Mouse (Mus musculus): ENCODE data around the gene Hcfc1r1.

Hcfc1r1 gene

DNA sequence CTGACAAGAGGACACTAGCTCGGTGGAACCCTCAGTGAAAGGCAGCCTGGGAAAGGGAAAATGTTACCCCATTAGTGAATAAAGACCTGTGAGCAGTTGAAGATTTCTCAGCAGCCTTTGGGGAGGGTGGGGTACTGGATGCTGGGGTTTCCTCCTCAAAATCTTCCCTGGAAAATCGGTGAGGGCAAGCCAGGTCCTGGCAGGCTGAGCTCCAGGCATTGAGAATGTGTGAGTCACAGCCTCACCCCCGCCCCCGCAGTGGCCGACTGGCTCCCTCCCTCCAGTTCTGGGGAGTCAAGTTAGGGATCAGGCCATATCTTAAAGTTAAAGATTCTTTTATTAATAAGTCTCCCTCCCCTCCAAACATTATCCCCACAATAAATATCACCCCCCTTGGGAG is 1.7 kb downstream of the Hcfc1r1 start:
- DNase-seq (ENCODE audit: low spot score in 2 of 2): no peak

DNA sequence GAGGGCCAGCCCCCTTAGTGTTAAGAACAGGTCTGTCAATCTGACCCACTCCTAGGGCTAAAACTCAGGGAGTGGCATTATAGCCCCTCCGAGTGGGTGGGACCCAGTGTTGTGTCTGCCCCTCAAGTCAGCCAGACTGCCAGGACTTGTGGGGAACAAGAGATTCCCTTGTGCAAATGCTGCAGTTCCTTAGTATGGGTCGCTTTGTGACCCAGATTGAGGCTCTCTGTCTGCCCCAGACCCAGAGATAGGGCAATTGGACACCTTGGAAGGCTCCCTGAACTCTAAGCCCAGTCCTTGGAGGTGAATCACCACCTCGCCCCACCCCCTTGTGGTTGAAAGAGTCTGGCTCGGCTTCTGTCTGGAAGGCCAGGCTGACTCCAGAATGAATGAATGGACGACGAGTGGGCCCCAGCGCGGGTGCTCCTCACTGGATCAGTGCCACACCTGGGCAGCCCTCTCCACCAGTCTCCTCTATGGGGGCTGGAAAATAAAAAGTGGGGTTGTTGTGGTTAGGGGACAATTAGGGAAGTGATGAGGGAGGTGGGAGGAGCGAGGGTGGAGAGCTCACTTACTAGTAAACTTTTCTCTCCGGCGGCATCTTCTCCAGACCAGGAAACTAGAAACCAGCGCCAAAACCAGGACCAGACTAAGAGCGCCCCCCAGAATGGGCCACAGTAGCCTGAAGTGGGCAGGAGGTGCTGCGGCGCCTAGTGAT is 2.3 kb downstream of the Hcfc1r1 start:
- peak; percentile 33 to 49 for DNase-seq (ENCODE audit: low spot score in 2 of 2)

DNA sequence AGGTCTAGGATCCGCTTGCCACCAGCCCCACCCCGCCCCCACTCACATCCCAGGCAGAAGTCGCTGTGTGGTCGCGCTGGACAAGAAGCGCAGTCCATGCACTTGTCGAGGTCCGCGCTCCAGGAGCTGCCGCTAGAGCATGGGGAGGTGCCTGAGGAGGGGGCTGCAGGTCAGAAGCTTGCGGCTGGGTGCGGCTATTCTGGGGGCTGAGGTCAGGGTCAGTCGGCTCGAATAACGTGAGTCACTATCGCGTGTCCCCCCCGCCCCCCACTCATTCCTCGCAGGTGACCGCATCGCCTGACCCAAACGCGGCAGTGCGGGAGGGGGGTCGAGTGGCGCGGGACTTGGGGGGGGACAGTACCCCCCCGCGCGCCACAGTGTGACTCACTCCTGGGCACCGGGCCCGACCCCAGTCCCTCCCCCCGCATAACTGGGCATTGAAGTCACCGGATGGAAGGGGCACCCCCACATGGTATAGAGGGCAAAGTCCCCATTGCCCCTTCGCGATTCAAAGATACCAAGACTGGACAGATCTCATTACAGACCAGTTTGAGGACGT is 3.2 kb downstream of the Hcfc1r1 start:
- DNase-seq (ENCODE audit: low spot score in 2 of 2): peak; percentile 60 to 62

DNA sequence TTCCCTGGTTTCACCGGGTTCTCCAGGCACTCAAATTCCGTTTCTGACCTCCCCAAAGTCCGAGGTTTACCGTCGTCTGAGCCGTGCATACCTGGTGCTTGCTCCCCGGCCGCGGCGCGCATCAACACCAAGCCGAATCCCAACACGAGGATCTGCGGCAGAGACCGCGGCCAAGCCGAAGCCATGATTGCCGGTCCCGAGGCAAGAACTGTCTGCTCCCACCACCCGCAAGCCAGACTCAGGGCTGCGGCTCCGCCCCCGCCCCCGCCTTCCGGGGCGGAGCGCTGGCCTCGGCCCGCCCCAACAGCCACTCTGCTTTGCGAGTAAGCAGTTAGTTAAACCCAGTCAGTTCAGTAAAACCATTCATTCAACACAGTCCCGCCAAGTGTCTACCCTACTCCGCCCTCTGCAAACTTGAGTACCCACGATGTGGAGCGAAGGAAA is 3.9 kb downstream of the Hcfc1r1 start, which contains the start of gene Tnfrsf12a:
Gene Tnfrsf12a, minus strand, starts transcription at position 233 of the 444 bp plus-strand sequence.
- peak; percentile 77 to 87 for DNase-seq (ENCODE audit: low spot score in 2 of 2)

DNA sequence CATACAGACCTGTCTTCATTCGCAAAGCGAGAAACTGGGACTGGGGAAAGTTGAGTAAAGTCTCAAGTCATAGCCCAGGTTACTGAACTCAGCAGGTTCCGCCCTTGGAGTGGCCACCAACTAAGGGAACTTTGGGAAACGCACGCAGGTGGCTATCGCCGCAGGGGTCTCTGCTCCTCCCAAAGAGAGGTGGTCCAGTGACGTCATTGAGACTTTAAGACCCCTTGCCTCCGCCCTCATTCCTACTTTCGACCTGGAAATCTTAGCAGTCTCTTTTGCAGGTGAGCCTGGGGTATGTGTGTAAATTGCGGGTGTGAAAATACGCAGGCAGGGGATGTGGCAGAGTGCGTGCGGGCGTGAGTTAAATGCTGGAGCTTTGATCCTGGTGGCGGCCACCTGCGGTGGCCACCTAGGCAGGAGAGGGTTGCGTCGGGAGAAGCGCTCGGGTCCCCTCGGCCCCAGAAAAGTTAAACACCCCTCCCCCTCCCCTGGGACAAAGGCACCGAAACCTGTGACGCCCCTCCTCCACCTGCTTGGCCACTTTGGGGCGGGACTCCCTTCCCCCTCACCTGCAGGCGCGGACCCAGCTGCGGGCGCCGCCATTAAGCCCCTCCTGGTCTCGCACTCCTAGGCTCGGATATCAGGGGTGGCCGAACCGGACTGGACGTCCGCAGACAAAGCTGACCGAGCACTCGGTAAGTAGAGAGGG is 5.9 kb downstream of the Hcfc1r1 start, which contains the start of gene Cldn6:
Gene Cldn6, plus strand, starts transcription at position 123 of the 709 bp plus-strand sequence.
- no peak for DNase-seq (ENCODE audit: low spot score in 2 of 2)

DNA sequence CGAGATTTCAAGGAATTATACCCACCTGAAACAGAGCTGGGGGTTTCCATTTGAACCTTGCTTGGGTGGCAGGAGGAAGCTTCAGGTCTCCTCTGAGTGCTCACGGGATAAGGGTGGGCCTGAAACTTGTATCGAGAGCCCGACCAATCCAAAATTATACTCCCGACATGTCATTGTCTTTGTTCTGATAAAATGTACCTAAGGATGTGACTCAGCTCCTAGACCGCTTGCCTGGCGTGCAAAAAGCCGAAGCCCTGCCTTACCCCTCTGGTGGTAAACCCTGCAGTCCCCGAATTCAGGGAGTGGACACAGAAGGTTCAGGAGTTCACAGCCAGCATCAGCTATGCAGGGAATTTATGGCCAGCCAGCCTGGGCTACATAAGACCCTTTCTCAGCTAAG is 6.9 kb downstream of the Hcfc1r1 start:
- DNase-seq (ENCODE audit: low spot score in 2 of 2): no peak

DNA sequence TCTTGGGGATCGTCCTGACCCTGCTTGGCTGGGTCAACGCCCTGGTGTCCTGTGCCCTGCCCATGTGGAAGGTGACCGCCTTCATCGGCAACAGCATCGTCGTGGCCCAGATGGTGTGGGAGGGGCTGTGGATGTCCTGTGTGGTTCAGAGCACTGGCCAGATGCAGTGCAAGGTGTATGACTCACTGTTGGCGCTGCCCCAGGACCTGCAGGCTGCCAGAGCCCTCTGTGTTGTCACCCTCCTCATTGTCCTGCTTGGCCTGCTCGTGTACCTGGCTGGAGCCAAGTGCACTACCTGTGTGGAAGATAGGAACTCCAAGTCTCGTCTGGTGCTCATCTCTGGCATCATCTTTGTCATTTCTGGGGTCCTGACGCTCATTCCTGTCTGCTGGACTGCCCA is 7.7 kb downstream of the Hcfc1r1 start:
- DNase-seq (ENCODE audit: low spot score in 2 of 2): no peak

DNA sequence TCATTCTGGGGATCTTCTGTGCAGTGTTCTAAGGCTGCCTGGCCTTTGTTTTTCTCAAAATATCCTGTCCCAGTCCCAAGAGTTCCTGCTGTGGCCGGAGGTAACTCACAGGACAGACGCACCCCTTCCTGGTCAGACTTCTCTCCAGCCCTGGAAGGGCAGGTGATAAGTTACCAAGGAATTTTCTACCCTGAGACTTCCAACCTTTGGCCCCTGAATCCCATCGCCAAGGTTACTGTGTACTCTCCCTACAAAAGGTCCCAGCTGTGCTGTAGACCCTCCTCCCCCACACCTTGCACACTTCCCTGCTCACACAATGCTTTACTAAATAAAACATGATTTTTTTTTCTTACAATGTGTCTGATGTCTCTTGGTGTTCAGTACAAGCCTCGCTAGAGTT is 8.7 kb downstream of the Hcfc1r1 start:
- no peak for DNase-seq (ENCODE audit: low spot score in 2 of 2)

DNA sequence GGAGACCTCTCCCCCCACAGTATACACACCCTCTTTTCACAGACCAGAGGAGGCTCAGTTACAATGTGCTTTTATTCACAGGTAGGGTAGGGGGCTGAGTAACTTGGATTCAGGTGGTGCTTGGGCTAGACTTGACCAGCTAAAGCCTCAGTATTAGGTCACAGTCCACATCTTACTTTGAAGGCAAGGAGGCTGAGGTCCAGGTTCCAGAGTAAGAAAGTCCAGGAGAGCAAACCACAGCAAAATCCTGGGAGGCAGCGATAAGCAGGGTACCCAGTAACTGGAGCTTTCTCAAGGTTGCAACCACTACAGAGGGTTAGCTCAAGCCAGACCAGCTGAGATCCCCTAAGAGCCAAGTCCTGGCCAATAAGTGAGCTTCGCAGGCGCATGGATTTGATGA is 9.1 kb downstream of the Hcfc1r1 start:
- DNase-seq (ENCODE audit: low spot score in 2 of 2): no peak

DNA sequence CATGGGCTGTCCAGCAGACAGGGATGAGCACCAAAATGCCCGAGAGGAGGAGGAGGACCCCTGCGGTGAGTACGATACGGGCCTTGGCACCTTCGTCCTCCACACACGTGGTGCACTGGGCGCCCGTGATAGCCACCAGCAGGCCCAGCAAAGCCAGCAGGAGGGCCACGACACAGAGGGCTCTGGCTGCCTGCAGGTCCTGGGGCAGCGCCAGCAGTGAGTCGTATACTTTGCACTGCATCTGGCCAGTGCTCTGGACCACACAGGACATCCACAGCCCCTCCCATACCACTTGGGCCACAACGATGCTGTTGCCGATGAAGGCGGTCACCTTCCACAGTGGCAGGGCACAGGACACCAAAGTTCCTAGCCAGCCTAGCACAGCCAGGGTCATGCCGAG is 9.8 kb downstream of the Hcfc1r1 start:
- DNase-seq (ENCODE audit: low spot score in 2 of 2): no peak

DNA sequence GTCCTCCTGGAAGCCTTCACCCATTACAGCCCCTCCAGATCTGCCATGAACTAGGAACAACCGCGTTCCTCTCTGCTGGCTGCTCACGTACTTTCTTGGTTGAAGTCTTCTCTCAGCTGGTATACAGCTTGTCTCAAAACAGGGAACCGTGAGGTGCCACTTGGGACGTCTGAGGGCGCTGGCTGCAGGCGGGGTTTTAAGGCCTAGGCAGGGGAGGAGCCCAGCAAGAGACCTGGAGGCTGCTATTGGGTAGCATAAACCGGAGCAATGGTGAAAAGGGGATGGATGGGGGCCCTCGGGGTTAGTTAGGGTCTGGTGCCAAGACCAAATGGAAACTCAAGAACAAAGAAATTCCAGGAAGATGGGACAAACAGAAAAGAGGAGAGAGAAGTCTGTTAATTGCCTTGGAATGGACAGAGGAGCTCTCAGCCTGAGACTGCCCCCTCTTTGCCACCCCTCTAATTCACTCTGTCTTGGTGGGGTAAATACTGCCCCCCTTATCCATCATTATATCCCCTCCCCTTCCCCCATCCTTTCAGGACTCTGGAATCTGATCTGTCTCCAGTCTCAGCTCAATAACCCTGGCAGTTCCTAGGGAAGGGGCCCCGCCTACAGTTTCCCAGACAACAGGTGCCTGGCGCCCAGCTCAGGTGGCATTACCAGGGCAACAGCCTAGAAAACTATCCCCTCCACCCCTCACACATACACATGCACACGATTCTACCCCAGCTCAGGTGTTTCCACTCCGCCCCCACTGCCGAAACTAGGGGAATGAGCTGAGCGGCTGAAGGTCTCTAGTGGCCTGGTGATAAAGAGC is 10.7 kb downstream of the Hcfc1r1 start, which contains the start of gene Cldn9:
Gene Cldn9, minus strand, starts transcription at position 171 of the 817 bp plus-strand sequence.
- DNase-seq (ENCODE audit: low spot score in 2 of 2): no peak

DNA sequence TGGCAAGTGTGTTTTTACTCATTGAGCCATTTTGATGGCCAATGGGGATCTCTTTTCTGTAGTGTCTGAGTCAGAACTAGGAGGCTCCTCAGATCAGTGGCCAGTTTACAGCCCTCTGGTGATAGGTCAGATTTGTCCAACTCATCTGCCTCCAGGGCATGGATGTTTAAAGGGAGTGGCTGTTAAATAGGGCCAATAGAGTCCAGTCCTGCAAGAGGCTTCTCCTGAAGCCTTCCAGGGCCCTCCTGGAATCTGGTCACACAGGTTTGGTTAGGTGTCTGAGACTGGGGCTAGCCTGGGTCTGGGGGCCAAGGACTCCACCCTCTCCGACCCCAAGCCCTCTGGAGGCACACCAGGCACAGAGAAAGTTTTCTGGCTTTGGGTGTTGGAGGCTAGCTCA is 21.1 kb downstream of the Hcfc1r1 start:
- no peak for DNase-seq (ENCODE audit: low spot score in 2 of 2)

DNA sequence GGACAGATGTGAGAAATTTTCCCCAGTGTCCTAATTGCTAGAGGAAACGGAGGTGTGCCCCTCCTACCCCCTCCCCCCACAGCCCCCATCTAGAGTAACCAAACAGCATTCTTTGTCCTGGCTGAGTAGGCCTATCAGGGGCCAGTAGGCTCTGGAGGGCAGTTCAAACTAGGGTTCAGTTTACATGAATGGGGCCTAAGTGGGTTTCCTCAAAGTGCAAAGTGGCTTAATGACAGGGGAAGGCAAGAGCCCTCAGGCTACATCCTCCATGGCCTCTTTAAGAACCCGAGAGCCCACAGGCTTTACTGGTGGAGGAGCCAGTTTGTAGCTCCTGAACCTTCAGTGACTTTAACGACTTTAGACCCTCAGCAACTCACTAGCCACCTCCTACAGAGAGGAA is 22.4 kb downstream of the Hcfc1r1 start:
- no peak for DNase-seq (ENCODE audit: low spot score in 2 of 2)

DNA sequence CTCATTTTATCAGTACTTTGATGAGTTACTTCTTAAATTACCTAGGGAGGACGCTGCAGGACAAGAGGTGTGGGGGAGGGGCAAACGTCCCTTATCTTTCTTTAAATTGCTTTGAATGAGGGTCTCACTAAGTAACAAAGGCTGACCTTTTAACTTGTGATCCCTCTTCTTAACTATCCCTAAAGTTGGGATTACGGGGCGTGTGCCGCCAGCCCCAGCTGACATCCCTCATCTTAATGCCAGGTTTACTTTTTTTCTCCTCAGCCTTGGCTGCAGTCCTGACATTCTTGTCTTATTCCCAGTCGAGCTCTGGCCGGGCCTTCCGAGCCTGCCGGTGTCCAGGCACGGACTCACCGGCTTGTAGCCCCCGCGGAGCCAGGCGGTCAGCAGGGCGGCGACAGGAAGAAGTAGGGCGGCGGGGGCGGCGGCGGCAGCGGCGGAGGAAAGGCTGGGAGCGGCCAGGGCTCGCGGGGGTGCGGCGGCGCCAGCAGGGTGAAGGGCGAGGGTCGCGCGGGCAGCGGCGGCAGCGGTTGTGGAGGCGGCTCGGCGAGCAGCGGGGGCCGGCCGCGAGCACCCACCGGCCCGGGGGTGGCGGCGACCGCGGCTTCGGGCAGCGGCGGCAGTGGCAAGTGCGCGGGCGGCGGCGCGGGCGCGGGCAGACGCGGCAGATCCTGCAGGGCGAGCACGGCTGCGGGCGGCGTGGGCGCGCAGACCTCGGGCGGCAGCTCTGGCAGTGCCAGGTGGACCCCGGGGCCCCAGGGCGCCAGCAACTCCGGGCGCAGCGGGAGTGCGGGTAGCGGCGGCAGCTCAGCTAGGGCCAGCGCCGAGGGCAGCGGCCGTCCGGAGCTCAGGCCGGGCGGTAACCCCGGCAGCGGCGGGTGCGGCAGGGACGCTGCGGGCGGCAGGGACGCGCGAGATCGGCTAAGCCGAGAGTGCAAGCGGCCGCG is 26.0 kb downstream of the Hcfc1r1 start:
- no peak for DNase-seq (ENCODE audit: low spot score in 2 of 2)

DNA sequence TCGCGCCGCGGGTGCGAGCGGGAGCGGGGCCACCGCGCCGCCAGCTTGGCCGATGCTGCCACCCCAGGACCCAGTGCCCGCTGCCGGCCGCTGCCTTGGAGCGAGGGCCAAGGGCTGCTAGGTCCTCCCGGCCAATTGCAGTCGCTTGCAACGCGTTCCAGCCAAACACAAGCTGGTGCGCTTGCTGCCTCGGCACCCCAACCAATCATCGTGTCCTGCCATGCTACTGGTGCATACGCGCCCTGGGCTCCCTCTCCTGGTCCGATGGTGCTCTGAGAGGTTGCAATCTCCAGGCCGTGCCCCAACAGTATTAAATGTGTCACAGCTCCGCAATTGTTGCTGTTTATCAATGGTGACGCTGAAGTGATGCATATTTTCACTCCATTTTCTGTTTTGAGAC is 26.7 kb downstream of the Hcfc1r1 start:
- DNase-seq (ENCODE audit: low spot score in 2 of 2): peak; percentile 78 to 85

DNA sequence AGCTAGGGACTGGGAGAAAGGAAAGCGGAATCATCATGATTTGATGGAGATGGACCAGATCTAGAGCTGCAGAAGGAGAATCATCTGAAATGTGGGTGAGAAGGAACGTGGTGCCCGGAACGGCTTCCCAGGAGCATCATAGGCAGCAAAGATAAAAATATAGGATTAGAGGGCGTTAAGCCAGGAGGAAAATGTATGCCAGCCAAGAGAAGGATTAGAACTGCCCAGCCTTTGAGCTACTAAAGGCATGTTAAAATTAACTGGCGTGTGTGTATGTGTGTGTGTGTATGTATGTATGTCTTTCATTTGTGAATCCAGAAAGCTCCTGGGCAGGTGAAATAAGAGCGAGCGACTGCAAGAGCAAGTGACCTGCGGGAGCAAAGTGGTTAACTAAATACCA is 29.9 kb downstream of the Hcfc1r1 start:
- DNase-seq (ENCODE audit: low spot score in 2 of 2): no peak

DNA sequence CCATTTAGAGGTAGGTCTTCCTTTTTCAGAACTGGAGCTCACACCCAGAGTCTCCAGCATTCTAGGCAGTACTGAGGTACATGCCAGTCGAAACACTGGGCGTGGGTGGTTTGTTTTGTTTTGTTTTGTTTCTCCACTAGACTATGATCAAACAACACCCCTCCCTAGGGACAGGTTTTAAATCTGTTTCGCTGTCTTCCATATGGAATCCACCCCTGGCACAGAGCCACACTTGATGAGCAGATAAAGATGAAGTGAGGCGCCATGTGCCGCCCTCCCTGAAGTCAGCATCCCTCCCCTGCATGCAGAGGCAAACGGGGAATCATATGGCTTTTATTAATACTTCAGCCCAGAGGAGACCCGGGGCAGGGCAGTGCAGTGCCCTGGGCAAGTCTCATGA is 31.3 kb downstream of the Hcfc1r1 start:
- DNase-seq (ENCODE audit: low spot score in 2 of 2): no peak

DNA sequence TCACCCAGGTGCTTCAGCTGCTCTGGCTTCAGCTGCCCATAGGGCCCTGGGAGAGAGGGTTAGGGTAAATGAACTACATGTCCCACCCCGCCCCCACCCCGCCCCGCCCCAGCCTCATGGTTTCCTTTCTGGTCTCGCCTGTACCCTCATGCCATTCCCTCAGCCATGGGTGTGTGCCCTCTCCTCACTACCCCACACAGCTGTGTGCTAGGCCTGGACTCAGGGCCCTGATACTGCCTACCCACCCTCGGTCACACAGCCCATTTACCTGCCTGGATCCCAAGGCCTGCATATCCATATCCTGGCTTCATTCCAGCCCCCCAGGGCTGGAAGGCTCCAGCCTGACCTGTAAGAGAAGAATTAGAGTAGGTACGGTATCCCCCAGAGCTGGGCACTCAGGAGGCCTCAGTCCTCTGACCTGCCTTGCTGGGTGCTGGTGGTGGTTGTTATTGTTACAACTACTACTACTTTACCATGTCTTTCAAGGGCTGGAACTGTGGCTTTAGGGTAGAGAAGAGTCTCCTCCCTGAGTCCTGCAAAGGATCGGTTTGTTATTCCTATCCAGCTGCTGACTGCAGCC is 32.2 kb downstream of the Hcfc1r1 start:
- DNase-seq (ENCODE audit: low spot score in 2 of 2): no peak

DNA sequence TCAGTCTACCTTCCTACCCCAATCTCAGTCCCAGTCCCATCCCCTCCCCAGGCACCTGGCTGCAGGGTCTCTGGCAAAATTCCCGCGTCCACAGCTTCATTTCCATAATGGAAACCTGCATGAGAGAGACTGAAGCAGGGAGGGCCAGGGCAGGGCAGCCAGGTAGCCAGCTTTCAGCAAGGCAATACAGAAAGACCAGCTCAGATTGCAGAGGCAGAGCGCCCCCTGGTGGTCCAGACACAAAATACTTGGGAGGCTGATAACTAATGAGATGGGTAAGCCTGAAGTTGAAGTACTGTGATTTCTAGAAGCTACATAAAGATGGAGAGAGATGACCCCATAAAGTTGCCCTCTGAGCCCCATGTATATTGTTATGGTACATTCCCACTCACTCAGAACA is 32.8 kb downstream of the Hcfc1r1 start:
- peak; percentile 61 to 73 for DNase-seq (ENCODE audit: low spot score in 2 of 2)

DNA sequence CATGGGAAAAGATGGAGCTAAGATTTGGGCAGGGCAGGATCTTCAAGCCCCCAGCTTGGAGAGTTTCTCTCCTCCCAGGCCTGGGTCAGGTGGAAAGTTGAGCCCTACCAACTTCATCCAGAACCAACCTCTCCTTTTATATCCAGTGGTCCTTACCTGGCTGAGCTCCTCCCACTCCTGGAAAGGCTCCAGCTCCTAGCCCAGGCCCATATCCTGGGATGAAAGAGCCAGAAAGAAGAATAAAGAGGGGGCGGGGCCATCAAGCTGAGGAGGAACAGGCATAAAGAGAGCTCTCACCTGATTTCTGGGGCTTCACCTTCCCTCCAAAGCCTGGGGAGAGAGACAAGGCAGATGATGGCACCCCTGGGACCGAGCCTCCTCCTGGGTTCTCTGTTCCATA is 43.6 kb downstream of the Hcfc1r1 start:
- DNase-seq (ENCODE audit: low spot score in 2 of 2): no peak

Data from natural killer cell, adult 2 months (primary cell).